Mouse (Mus musculus) forebrain, embryonic 16.5 days (tissue): Measurements from ENCODE around the gene Vash1. TPM values are rescaled to one million over a fixed set of nuclear protein-coding genes. Genes with fewer than 3 reads are reported as not detected.

Source experiments
- ATAC-seq: fragments of 200-750 bp; cut with Nextera tagmentation; 2 replicates; pipeline ENCODE4 v1.8.0; 2017; ENCODE audit warnings: mild to moderate bottlenecking, moderate library complexity
- H3K27ac ChIP-seq: fragments of 300-500 bp; sonication (generic); 2 replicates; pipeline ENCODE4 v1.5.1; 2014; ENCODE audit warnings: low read length, control low read depth
- H3K27me3 ChIP-seq: fragments of 300-500 bp; sonication (generic); replicated peaks from 2 replicates; pipeline ENCODE4 v1.6.1; 2014; ENCODE audit warnings: low read length; ENCODE audit not compliant: control insufficient read depth, insufficient read depth
- H3K36me3 ChIP-seq: fragments of 300-500 bp; sonication (generic); 2 replicates; pipeline ENCODE4 v1.6.1; 2014; ENCODE audit not compliant: control insufficient read depth, insufficient read depth
- H3K4me1 ChIP-seq: fragments of 300-500 bp; sonication (generic); replicated peaks from 2 replicates; pipeline ENCODE4 v1.6.1; 2014; ENCODE audit warnings: low read length; ENCODE audit not compliant: control insufficient read depth, insufficient read depth
- H3K4me2 ChIP-seq: fragments of 300-500 bp; sonication (generic); 2 replicates; pipeline ENCODE4 v1.6.1; 2014; ENCODE audit warnings: mild to moderate bottlenecking, low read length, control low read depth
- H3K4me3 ChIP-seq: fragments of 300-500 bp; sonication (generic); replicated peaks from 2 replicates; pipeline ENCODE4 v1.5.1; 2014; ENCODE audit warnings: mild to moderate bottlenecking, low read length, control low read depth
- H3K9ac ChIP-seq: fragments of 300-500 bp; sonication (generic); replicated peaks from 2 replicates; pipeline ENCODE4 v1.6.1; 2014; ENCODE audit warnings: low read depth, low read length, control low read depth
- H3K9me3 ChIP-seq: fragments of 300-500 bp; sonication (generic); 2 replicates; pipeline ENCODE4 v1.6.1; 2016; ENCODE audit warnings: low read length; ENCODE audit not compliant: control insufficient read depth
- WGBS: fragments of 180-500 bp; shearing (Covaris S2); extraction: QIAGEN DNeasy Blood & Tissue Kit; methylation state at CpG from one replicate; pipeline ENCODE4 v1.1.7; 2014; 5-methylcytosine and 5-hydroxymethylcytosine counted together
- polyA plus RNA-seq: library from polyadenylated mRNA; unstranded; fragments of >200 nt; fragmentation: Nextera tagmentation; extraction: Ambion mirVana; gene quantifications from 2 replicates; pipeline ENCODE4 v1.2.1, GENCODE M21; 2015

Gene Vash1
- polyA plus RNA-seq, 1 experiment from 2014 or later = 41.7 TPM

GRCm38 (mm10) chr12:86721453-86721852 is 43.0 kb downstream of the Vash1 start:
- Histone ChIP-seq H3K4me2 (no peak overlapping the region), H3K4me1 (peaks cover 14% of the 10 kb centered on the region), H3K4me3 (no peak overlapping the region), H3K27me3 (no peaks in the 10 kb centered on the region), H3K9ac (no peak overlapping the region), H3K9me3 (no peaks in the 10 kb centered on the region), H3K27ac (no peak overlapping the region), H3K36me3 (no peaks in the 10 kb centered on the region)
- no peak for ATAC-seq
- WGBS = 81% methylated on average over 5 of the region's 5 CpGs

DNA sequence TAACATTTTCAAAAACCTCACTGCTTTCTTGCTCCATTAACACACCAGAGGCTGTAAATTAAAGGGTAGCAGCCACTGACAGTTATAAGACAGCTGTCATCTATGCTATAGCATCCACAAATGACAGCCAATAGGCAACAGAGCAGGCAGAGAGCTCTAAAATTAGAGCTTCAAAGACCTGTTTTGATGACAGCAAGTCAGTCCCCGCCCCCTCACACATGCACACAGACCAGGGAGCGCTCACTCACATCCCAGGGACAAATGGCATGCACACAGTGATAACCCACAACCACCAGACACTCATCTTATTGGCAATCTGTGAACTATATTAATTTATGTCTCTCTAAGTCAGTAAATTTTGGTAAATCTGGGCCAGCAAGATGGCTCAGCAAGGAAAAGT is 45.8 kb downstream of the Vash1 start:
- Histone ChIP-seq H3K27me3 (no peaks in the 10 kb centered on the region), H3K4me1 (peaks cover 14% of the 10 kb centered on the region), H3K36me3 (no peaks in the 10 kb centered on the region), H3K9me3 (no peaks in the 10 kb centered on the region), H3K9ac (no peak overlapping the region), H3K4me3 (no peak overlapping the region), H3K27ac (no peak overlapping the region), H3K4me2 (no peak overlapping the region; the same call in 1 of the 2 replicates)
- ATAC-seq = peak; percentile 5; the same call in 1 of the 2 replicates
- WGBS = 61% methylated on average over 2 of the region's 2 CpGs

GRCm38 (mm10) chr12:86725706-86726105 is 47.2 kb downstream of the Vash1 start:
- Histone ChIP-seq H3K4me3 (peak overlapping the region; percentile 65), H3K27me3 (no peaks in the 10 kb centered on the region), H3K9me3 (no peaks in the 10 kb centered on the region), H3K9ac (peak overlapping the region; percentile 62), H3K4me1 (peaks cover 14% of the 10 kb centered on the region), H3K4me2 (peak overlapping the region; percentile 95), H3K36me3 (no peaks in the 10 kb centered on the region), H3K27ac (peak overlapping the region; percentile 41)
- peak; percentile 57 for ATAC-seq
- WGBS = 0% methylated on average over 19 of the region's 19 CpGs

DNA sequence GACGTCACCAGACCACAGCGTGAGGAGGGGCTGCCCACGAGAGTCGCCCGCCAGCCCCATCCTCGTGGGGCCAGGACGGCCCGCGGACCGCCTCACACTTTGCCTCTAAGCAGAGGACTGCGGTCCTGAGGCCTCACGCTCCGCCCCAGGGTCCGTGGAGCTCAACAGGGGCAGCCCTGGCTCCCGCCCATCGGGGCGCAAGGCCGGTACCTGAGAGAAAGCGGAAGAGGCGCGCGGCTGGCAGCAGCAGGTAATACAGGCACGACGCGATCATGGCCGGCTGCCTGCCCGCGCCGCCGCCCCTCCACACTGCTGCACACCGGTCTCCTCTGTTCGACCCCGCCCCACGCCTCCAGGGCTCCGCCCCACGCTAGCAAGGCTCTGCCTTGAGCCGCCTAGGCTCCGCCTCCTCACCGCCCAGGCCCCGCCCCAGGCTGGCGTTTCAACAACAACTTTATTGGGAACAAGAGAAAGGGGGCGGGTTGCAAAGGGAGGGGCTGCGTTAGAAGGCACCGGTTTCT is 47.7 kb downstream of the Vash1 start, which contains the start of gene Angel1:
Gene Angel1, minus strand, starts transcription at position 341 of the 521 bp plus-strand sequence.
- peak within 1 kb of the TSS; percentile 65 for H3K4me3 ChIP-seq
- H3K27ac ChIP-seq = peak within 1 kb of the TSS; percentile 41
- peaks cover 14% of the 10 kb centered on the region for H3K4me1 ChIP-seq
- peak within 1 kb of the TSS; percentile 62 for H3K9ac ChIP-seq
- H3K27me3 ChIP-seq = no peaks in the 10 kb centered on the region
- H3K4me2 ChIP-seq = peak within 1 kb of the TSS; percentile 95
- WGBS = under 1% methylated on average over 44 of the region's 44 CpGs
- ATAC-seq = peak; percentile 98
- H3K36me3 ChIP-seq = no peaks in the 10 kb centered on the region
- H3K9me3 ChIP-seq = no peaks in the 10 kb centered on the region

DNA sequence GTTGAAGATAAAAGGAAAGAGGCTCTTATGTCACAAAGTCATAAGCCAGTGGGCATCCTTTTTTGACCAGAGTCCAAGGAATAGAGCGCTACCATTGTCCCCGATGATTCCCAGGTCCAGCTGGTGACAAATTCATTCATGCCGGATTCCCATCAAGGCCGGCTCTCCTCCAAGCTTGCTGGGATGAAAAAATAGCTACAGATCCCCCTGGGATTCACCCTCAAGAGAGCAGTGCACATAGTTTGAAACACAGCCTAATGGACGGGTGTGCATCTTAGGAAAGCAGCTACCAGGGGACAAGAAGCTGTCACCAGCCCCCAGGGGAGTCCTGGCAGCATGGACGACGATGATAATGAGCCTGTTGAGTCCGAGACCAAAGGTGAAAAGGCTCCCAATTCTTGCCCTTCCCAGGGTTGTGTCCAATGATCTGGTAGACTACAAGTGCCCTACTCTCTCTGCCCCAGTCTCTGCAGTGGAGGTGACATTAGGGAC is 55.9 kb downstream of the Vash1 start, which contains the start of gene Lrrc74a:
Gene Lrrc74a, plus strand, starts transcription at position 51 of the 492 bp plus-strand sequence.
- WGBS = 86% methylated on average over 8 of the region's 8 CpGs
- Histone ChIP-seq H3K27ac (no peak within 1 kb of the TSS), H3K9ac (no peak within 1 kb of the TSS), H3K36me3 (no peaks in the 10 kb centered on the region), H3K4me1 (no peaks in the 10 kb centered on the region), H3K4me3 (no peak within 1 kb of the TSS), H3K27me3 (no peaks in the 10 kb centered on the region), H3K9me3 (no peaks in the 10 kb centered on the region), H3K4me2 (no peak within 1 kb of the TSS)
- ATAC-seq = no peak

Other genes with a start within 250 kb of the Vash1 start
- gene Angel1, start 47.8 kb downstream of the Vash1 start, polyA plus RNA-seq = 9.2 and 10.6 TPM in 2 replicates
- gene Lrrc74a, start 55.7 kb downstream of the Vash1 start, polyA plus RNA-seq = not detected in 2 replicates
- gene Irf2bpl, start 206.1 kb downstream of the Vash1 start, polyA plus RNA-seq = 67.0 and 74.0 TPM in 2 replicates